Mouse (Mus musculus): ENCODE data around the gene Tmem51.

GRCm38 (mm10) chr4:142017686-142018085 lies 66.4 kb downstream of the Tmem51 start:
- TF ChIP-seq SRF (IDR thresholded peaks at IDR 0.05; ENCODE audit: control insufficient read depth, insufficient read length, low read depth) (no peak), POLR2A (IDR thresholded peaks at IDR 0.05; ENCODE audit: insufficient read length, low read depth) (no peak), MYOG (IDR thresholded peaks at IDR 0.05; ENCODE audit: control insufficient read depth in 1 of 3, insufficient read depth in 1 of 3, insufficient read length in 2 of 3, low read depth in 2 of 3) (no peak), MYOD1 (IDR thresholded peaks at IDR 0.05; ENCODE audit: control insufficient read depth in 1 of 3, insufficient read length in 2 of 3, low read depth in 2 of 3) (no peak), CEBPB (IDR thresholded peaks at IDR 0.05; ENCODE audit: insufficient read depth, poor library complexity, severe bottlenecking) (no peak), TCF12 (IDR thresholded peaks at IDR 0.05; ENCODE audit: insufficient read depth, poor library complexity, severe bottlenecking) (no peak), E2F4 (IDR thresholded peaks at IDR 0.05; ENCODE audit: insufficient read depth) (no peak), TCF3 (IDR thresholded peaks at IDR 0.05; ENCODE audit: insufficient read length, low read depth) (no peak), MAX (IDR thresholded peaks at IDR 0.05; ENCODE audit: low read depth) (no peak)

Data from myocyte (in vitro differentiated cells).